Mouse (Mus musculus) lung, embryonic 14.5 days (tissue): ENCODE results near the gene Brd2. TPM values are rescaled to one million over a fixed set of nuclear protein-coding genes. Genes with fewer than 3 reads are reported as not detected.

ENCODE experiments used
- ATAC-seq: fragments of 200-750 bp; cut with Nextera tagmentation; 2 replicates; pipeline ENCODE4 v1.8.0; 2017; ENCODE audit warnings: mild to moderate bottlenecking, moderate TSS enrichment, moderate library complexity; ENCODE audit not compliant: insufficient read depth
- DNase-seq: peaks from one replicate; pipeline ENCODE4 v3.0.0-alpha.2; 2015
- H3K27ac ChIP-seq: fragments of 300-500 bp; sonication (generic); 2 replicates; pipeline ENCODE4 v1.5.1; 2014; ENCODE audit warnings: low read depth, mild to moderate bottlenecking, moderate library complexity
- H3K27me3 ChIP-seq: fragments of 300-500 bp; sonication (generic); 2 replicates; pipeline ENCODE4 v1.6.1; 2014; ENCODE audit warnings: low read length, control low read depth; ENCODE audit not compliant: insufficient read depth
- H3K36me3 ChIP-seq: fragments of 300-500 bp; sonication (generic); 2 replicates; pipeline ENCODE4 v1.6.1; 2014; ENCODE audit warnings: control low read depth; ENCODE audit not compliant: insufficient read depth
- H3K4me1 ChIP-seq: fragments of 300-500 bp; sonication (generic); 2 replicates; pipeline ENCODE4 v1.6.1; 2014; ENCODE audit warnings: antibody characterized with exemption, control low read depth; ENCODE audit not compliant: insufficient read depth
- H3K4me2 ChIP-seq: fragments of 300-500 bp; sonication (generic); 2 replicates; pipeline ENCODE4 v1.6.1; 2014; ENCODE audit warnings: mild to moderate bottlenecking
- H3K4me3 ChIP-seq: fragments of 300-500 bp; sonication (generic); 2 replicates; pipeline ENCODE4 v1.5.1; 2014; ENCODE audit warnings: low read depth, low read length
- H3K9ac ChIP-seq: fragments of 300-500 bp; sonication (generic); 2 replicates; pipeline ENCODE4 v1.6.1; 2014
- H3K9me3 ChIP-seq: fragments of 300-500 bp; sonication (generic); 2 replicates; pipeline ENCODE4 v1.6.1; 2016; ENCODE audit warnings: low read depth, low read length, control low read depth
- CTCF ChIP-seq: IDR thresholded peaks from 2 replicates; pipeline ENCODE4 v1.5.1; 2016; ENCODE audit warnings: antibody characterized with exemption, low read depth
- WGBS: fragments of 180-500 bp; shearing (Covaris S2); extraction: QIAGEN DNeasy Blood & Tissue Kit; methylation state at CpG from one replicate; pipeline ENCODE4 v1.1.7; 2014; 5-methylcytosine and 5-hydroxymethylcytosine counted together
- polyA plus RNA-seq: library from polyadenylated mRNA; unstranded; fragments of >200 nt; fragmentation: Nextera tagmentation; extraction: Ambion mirVana; gene quantifications from 2 replicates; pipeline ENCODE4 v1.2.1, GENCODE M21; 2014

Brd2 gene
- polyA plus RNA-seq, 1 experiment from 2014 or later: 153 TPM

- H3K4me1 ChIP-seq: 0 out of 2 replicates have a peak, but pooled peaks cover 10% of the 10 kb centered on the region
- WGBS: 54% methylated on average over 6 of the region's 6 CpGs
- TF ChIP-seq CTCF: no peak
- no peak overlapping the region for H3K27ac ChIP-seq
- ATAC-seq: no peak
- H3K4me2 ChIP-seq: peak overlapping the region; percentile 99
- no peak overlapping the region for H3K4me3 ChIP-seq
- no peak overlapping the region for H3K9ac ChIP-seq
- no peaks in the 10 kb centered on the region for H3K9me3 ChIP-seq
- no peak for DNase-seq
- no peaks in the 10 kb centered on the region for H3K27me3 ChIP-seq
- H3K36me3 ChIP-seq: peaks cover 15% of the 10 kb centered on the region
Measured at GRCm38 (mm10) chr17:34124649-34125048, 2.2 kb upstream of the Brd2 start.

DNA sequence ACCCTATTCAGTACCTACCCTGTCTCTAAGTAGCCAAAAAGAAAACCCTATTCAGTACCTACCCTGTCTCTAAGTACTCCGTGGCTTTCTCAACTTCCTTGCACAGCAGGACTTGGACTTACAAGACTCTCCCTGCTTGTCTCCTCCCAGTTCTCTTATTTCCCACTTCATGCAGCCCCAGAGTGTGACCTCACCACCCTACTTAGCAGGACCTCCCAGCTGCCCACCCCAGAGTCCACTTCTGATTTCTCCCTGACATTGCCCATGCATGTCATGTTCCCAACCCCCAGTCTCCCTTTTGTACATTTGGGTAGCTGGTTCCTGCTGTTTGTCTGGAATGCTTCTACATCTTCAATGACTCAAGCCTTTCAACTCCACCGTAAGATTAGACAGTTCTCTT is 1.1 kb upstream of the Brd2 start:
- TF ChIP-seq CTCF: no peak
- ATAC-seq (no peak), DNase-seq (peak; percentile 67)
- H3K9me3 ChIP-seq: no peaks in the 10 kb centered on the region
- peak overlapping the region; percentile 99 for H3K4me2 ChIP-seq
- H3K36me3 ChIP-seq: peaks cover 24% of the 10 kb centered on the region
- peak overlapping the region; percentile 100 for H3K27ac ChIP-seq
- no peaks in the 10 kb centered on the region for H3K27me3 ChIP-seq
- peak overlapping the region; percentile 100 for H3K4me3 ChIP-seq
- 0% methylated on average over 2 of the region's 2 CpGs for WGBS
- H3K4me1 ChIP-seq: 0 out of 2 replicates have a peak, but pooled peaks cover 4% of the 10 kb centered on the region
- peak overlapping the region; percentile 92 for H3K9ac ChIP-seq

DNA sequence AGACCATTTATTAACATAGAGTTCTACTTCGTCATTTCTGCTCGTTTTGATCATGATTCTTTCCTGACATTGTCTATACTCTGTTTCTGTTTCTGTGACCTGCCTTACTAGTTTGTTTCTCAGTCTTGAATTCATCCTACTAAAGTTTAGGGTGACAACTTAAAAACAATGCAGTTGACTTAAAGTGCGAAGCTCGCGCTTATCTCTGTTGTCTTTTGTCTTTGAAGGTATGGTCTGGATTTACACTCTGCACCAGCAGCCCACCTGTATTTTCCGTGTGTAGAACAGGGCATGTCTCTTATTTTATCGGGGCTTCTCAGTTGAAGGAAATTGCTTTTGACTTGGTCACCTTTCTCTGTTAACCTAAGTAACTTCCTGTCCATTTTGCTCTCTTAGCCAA is 677 bp upstream of the Brd2 start:
- 1% methylated on average over 7 of the region's 7 CpGs for WGBS
- H3K27me3 ChIP-seq: no peaks in the 10 kb centered on the region
- peaks cover 28% of the 10 kb centered on the region for H3K36me3 ChIP-seq
- peak overlapping the region; percentile 100 for H3K27ac ChIP-seq
- TF ChIP-seq CTCF: no peak
- no peaks in the 10 kb centered on the region for H3K9me3 ChIP-seq
- H3K4me1 ChIP-seq: no peaks in the 10 kb centered on the region
- H3K9ac ChIP-seq: peak overlapping the region; percentile 92
- DNase-seq: no peak
- peak overlapping the region; percentile 99 for H3K4me2 ChIP-seq
- peak overlapping the region; percentile 100 for H3K4me3 ChIP-seq
- no peak for ATAC-seq

- 2% methylated on average over 8 of the region's 10 CpGs for WGBS
- H3K4me2 ChIP-seq: peak overlapping the region; percentile 99
- ATAC-seq: no peak
- H3K9me3 ChIP-seq: no peaks in the 10 kb centered on the region
- peak overlapping the region; percentile 100 for H3K27ac ChIP-seq
- DNase-seq: no peak
- peaks cover 37% of the 10 kb centered on the region for H3K36me3 ChIP-seq
- no peaks in the 10 kb centered on the region for H3K27me3 ChIP-seq
- H3K4me1 ChIP-seq: 0 out of 2 replicates have a peak, but pooled peaks cover 3% of the 10 kb centered on the region
- TF ChIP-seq CTCF: no peak
- peak overlapping the region; percentile 92 for H3K9ac ChIP-seq
- peak overlapping the region; percentile 100 for H3K4me3 ChIP-seq
Measured at GRCm38 (mm10) chr17:34121879-34122187, 601 bp downstream of the Brd2 start.

DNA sequence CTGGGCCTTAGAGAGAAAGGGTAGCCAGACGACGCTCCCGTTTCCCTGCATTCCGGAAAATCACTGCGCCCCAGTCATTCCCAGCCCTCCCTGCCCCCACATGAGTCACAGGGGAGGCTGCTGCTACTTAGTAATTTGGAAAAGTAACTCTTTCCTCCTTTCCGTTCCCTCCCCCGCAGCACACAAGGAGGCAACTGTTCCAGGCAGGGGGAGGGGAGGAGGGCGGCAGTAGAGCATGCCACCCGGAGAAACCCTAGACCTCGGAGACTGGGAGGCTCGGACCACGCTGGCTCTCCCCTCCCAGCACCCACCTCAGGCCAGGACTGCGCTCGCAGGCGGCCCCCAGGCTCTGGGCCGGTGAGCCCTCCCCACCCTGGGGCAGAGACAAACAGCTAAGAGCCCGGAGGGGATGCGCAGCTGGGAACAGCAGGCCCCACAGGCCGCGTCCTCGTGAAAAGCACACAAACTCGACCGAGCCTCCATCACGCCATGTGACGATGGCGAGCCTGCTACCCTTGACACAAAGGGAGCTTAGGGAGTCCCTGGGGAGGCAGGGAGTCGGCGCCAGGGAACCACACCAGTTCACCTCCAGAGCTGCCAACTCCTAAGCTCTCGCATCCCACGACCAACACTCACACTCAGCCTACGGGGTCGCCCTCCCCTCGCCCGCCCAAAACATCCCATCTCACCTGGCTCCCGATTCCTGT is 1.1 kb downstream of the Brd2 start:
- Histone ChIP-seq H3K4me2 (peak overlapping the region; percentile 99), H3K4me1 (0 out of 2 replicates have a peak, but pooled peaks cover 5% of the 10 kb centered on the region), H3K9me3 (no peaks in the 10 kb centered on the region), H3K27me3 (no peaks in the 10 kb centered on the region), H3K27ac (peak overlapping the region; percentile 100), H3K9ac (peak overlapping the region; percentile 92), H3K4me3 (peak overlapping the region; percentile 100), H3K36me3 (peaks cover 37% of the 10 kb centered on the region)
- no peak for TF ChIP-seq CTCF
- peak; percentile 29 for ATAC-seq
- WGBS: under 1% methylated on average over 34 of the region's 35 CpGs
- DNase-seq: peak; percentile 90

GRCm38 (mm10) chr17:34120814-34121171 is 1.6 kb downstream of the Brd2 start:
- Histone ChIP-seq H3K36me3 (peaks cover 37% of the 10 kb centered on the region), H3K4me3 (peak overlapping the region; percentile 100), H3K4me2 (peak overlapping the region; percentile 99), H3K27ac (peak overlapping the region; percentile 100), H3K9ac (peak overlapping the region; percentile 92), H3K27me3 (no peaks in the 10 kb centered on the region), H3K9me3 (no peaks in the 10 kb centered on the region), H3K4me1 (0 out of 2 replicates have a peak, but pooled peaks cover 5% of the 10 kb centered on the region)
- ATAC-seq (peak; percentile 14), DNase-seq (no peak)
- TF ChIP-seq CTCF: peak; percentile 25; the same call in 1 of the 2 replicates
- WGBS: 1% methylated on average over 31 of the region's 31 CpGs

- H3K9ac ChIP-seq: peak overlapping the region; percentile 92
- peak overlapping the region; percentile 100 for H3K27ac ChIP-seq
- H3K9me3 ChIP-seq: no peaks in the 10 kb centered on the region
- H3K4me3 ChIP-seq: peak overlapping the region; percentile 100
- H3K36me3 ChIP-seq: peaks cover 41% of the 10 kb centered on the region
- under 1% methylated on average over 40 of the region's 42 CpGs for WGBS
- ATAC-seq (peak; percentile 12), DNase-seq (peak; percentile 92)
- TF ChIP-seq CTCF: no peak
- no peaks in the 10 kb centered on the region for H3K27me3 ChIP-seq
- H3K4me1 ChIP-seq: 0 out of 2 replicates have a peak, but pooled peaks cover 5% of the 10 kb centered on the region
- peak overlapping the region; percentile 99 for H3K4me2 ChIP-seq
Measured at GRCm38 (mm10) chr17:34120180-34120723, 2.2 kb downstream of the Brd2 start.
